Mouse (Mus musculus) heart, embryonic 14.5 days (tissue): ENCODE data around the gene Trpm4. TPM values are rescaled to one million over a fixed set of nuclear protein-coding genes. Genes with fewer than 3 reads are reported as not detected.
"Not testable (repeated sequence)": the region's sequence is repeated elsewhere in the genome, so short reads cannot be mapped to it uniquely, and the experiment has no call there.

Experiments used
- ATAC-seq: fragments of 200-750 bp; cut with Nextera tagmentation; 2 replicates; pipeline ENCODE4 v1.8.0; 2017; ENCODE audit warnings: low read depth, moderate TSS enrichment; ENCODE audit not compliant: insufficient number of reproducible peaks, insufficient read depth, low FRiP score
- H3K27ac ChIP-seq, 2 experiments: fragments of 200-500 bp in 1 of 2; fragments of 300-500 bp in 1 of 2; sonication (generic) in 1 of 2; replicated peaks in 1 of 2; 2 replicates each; pipeline ENCODE4 v1.5.1; 2012 to 2014; ENCODE audit warnings: low read depth in 2 of 2, low read length in 2 of 2, control low read depth in 1 of 2, mild to moderate bottlenecking in 1 of 2, mixed read lengths in 1 of 2; ENCODE audit not compliant: control insufficient read depth in 1 of 2, insufficient read depth in 1 of 2
- H3K27me3 ChIP-seq: fragments of 300-500 bp; sonication (generic); 2 replicates; pipeline ENCODE4 v1.6.1; 2014; ENCODE audit warnings: mild to moderate bottlenecking, low read length, control low read depth; ENCODE audit not compliant: control insufficient read depth, insufficient read depth
- H3K36me3 ChIP-seq: fragments of 300-500 bp; sonication (generic); 2 replicates; pipeline ENCODE4 v1.6.1; 2014; ENCODE audit warnings: mild to moderate bottlenecking, control low read depth, low read length, mixed read lengths; ENCODE audit not compliant: control insufficient read depth, insufficient read depth
- H3K4me1 ChIP-seq, 2 experiments: fragments of 200-500 bp in 1 of 2; fragments of 300-500 bp in 1 of 2; sonication (generic) in 1 of 2; 2 replicates each; pipeline ENCODE4 v1.6.1; 2012 to 2014; ENCODE audit warnings: low read length in 2 of 2, control low read depth in 1 of 2, mixed read lengths in 1 of 2; ENCODE audit not compliant: control insufficient read depth in 2 of 2, insufficient read depth in 2 of 2
- H3K4me2 ChIP-seq: fragments of 300-500 bp; sonication (generic); 2 replicates; pipeline ENCODE4 v1.6.1; 2014; ENCODE audit warnings: mild to moderate bottlenecking, low read length
- H3K4me3 ChIP-seq, 2 experiments: fragments of 200-500 bp in 1 of 2; fragments of 300-500 bp in 1 of 2; sonication (generic) in 1 of 2; 2 replicates each; pipeline ENCODE4 v1.5.1; 2012 to 2014; ENCODE audit warnings: low read length in 2 of 2, mild to moderate bottlenecking in 2 of 2, control low read depth in 1 of 2, low read depth in 1 of 2, moderate library complexity in 1 of 2; ENCODE audit not compliant: control insufficient read depth in 1 of 2, insufficient read depth in 1 of 2
- H3K9ac ChIP-seq: fragments of 300-500 bp; sonication (generic); 2 replicates; pipeline ENCODE4 v1.6.1; 2014; ENCODE audit warnings: mild to moderate bottlenecking, low read length
- H3K9me3 ChIP-seq: fragments of 300-500 bp; sonication (generic); 2 replicates; pipeline ENCODE4 v1.6.1; 2016; ENCODE audit warnings: low read length, control low read depth; ENCODE audit not compliant: control insufficient read depth
- WGBS: fragments of 180-500 bp; shearing (Covaris S2); extraction: QIAGEN DNeasy Blood & Tissue Kit; methylation state at CpG from one replicate; pipeline ENCODE4 v1.1.7; 2014; 5-methylcytosine and 5-hydroxymethylcytosine counted together
- polyA plus RNA-seq: library from polyadenylated mRNA; unstranded; fragments of >200 nt; fragmentation: Nextera tagmentation; extraction: Ambion mirVana; gene quantifications from 2 replicates; pipeline ENCODE4 v1.2.1, GENCODE M21; 2014

Gene Trpm4
- polyA plus RNA-seq, 1 experiment from 2014 or later, result 12.4 TPM

DNA sequence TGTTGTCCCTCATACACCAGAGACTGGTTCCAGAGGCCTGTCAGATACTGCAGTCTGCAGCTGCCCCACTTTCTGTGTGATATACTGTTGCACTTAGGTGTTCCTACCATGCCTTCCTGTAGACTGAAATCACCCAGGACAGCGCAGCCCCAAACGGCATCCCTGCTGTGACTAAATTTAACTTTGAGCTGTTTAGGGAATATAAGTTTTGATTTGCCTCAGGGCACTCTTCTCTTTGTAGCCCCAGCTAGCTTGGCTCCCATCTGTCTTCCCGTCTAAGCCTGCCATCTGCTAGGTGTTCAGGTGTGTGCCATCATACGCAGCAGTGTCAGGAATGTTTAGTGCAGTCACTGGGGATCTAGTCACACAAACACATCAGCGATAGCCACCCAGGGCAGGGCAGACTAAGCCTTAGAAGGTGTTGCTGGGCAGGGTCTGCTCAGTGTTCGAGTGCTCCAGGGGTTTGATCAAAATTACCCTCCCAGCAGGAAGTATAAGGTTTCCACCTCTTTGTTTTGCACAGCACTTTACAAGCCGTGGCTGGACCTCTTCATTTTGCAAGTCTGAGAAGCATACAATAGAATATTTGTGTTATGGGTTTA, 70.5 kb downstream of the Trpm4 start:
- H3K4me2 ChIP-seq, result no peak overlapping the region
- no peak for ATAC-seq
- H3K9ac ChIP-seq, result no peak overlapping the region
- WGBS, result 55% methylated on average over 7 of the region's 7 CpGs
- H3K4me3 ChIP-seq, result no peak overlapping the region
- no peaks in the 10 kb centered on the region for H3K36me3 ChIP-seq
- no peaks in the 10 kb centered on the region for H3K9me3 ChIP-seq
- peak overlapping the region; percentile 74 to 80; a peak in 3 of 4 replicates for H3K27ac ChIP-seq
- peaks cover 25 to 26% of the 10 kb centered on the region in 2 experiments for H3K4me1 ChIP-seq
- no peaks in the 10 kb centered on the region for H3K27me3 ChIP-seq

DNA sequence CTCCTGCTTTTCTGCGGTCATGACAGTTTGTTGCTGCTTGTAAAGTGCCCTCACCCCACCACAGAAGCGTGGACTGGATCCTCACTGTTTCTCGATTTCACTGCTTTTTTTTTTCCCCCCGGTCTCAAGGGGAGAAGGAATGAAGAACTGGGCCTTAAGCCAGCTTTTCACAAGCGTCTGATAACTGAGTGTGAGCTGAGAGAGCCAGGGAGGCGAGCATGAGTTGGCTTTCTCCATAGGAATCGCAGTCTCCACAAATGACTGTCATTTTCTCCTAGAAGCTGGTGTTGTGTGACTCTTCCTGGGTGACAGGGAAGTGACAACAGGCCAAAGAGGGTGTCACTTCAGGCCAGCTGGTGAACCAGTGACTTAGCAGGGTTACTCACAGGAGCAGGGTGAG, 71.3 kb downstream of the Trpm4 start:
- Histone ChIP-seq H3K27ac (peak overlapping the region; percentile 74 to 80), H3K36me3 (no peaks in the 10 kb centered on the region), H3K27me3 (no peaks in the 10 kb centered on the region), H3K9me3 (no peaks in the 10 kb centered on the region), H3K4me1 (peaks cover 25 to 32% of the 10 kb centered on the region in 2 experiments), H3K9ac (no peak overlapping the region), H3K4me3 (no peak overlapping the region), H3K4me2 (0 out of 2 replicates have a peak overlapping the region, but pooled peaks have one; percentile 7)
- 0 out of 2 replicates have a peak, but pooled peaks have one; percentile 11 for ATAC-seq
- WGBS, result 9% methylated on average over 7 of the region's 7 CpGs

DNA sequence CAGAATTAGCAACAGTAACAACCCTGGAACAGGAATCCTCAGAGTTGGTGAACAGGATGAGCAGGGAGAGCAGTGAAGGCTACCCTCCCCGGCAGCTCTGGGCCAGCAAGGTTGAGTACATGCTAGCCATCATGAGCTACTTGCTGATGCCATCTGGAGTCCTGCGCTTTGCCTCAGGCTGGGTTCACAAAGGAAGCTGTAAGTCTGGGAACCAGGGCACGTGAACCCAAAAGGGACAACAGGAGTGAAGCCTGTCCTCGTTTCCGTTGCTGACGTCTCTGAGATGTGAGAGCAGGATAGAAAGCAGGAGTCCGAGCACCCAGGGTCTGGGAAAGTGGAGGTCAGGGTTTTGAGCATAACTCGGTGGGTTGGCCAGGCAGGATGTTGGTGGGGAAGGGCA, 74.3 kb downstream of the Trpm4 start:
- no peak overlapping the region for H3K9ac ChIP-seq
- ATAC-seq, result no peak
- no peaks in the 10 kb centered on the region for H3K9me3 ChIP-seq
- no peaks in the 10 kb centered on the region for H3K27me3 ChIP-seq
- H3K36me3 ChIP-seq, result no peaks in the 10 kb centered on the region
- WGBS, result 81% methylated on average over 8 of the region's 8 CpGs
- H3K4me2 ChIP-seq, result no peak overlapping the region
- H3K4me1 ChIP-seq, result peaks cover 25 to 34% of the 10 kb centered on the region in 2 experiments
- no peak overlapping the region for H3K4me3 ChIP-seq
- H3K27ac ChIP-seq, result no peak overlapping the region

DNA sequence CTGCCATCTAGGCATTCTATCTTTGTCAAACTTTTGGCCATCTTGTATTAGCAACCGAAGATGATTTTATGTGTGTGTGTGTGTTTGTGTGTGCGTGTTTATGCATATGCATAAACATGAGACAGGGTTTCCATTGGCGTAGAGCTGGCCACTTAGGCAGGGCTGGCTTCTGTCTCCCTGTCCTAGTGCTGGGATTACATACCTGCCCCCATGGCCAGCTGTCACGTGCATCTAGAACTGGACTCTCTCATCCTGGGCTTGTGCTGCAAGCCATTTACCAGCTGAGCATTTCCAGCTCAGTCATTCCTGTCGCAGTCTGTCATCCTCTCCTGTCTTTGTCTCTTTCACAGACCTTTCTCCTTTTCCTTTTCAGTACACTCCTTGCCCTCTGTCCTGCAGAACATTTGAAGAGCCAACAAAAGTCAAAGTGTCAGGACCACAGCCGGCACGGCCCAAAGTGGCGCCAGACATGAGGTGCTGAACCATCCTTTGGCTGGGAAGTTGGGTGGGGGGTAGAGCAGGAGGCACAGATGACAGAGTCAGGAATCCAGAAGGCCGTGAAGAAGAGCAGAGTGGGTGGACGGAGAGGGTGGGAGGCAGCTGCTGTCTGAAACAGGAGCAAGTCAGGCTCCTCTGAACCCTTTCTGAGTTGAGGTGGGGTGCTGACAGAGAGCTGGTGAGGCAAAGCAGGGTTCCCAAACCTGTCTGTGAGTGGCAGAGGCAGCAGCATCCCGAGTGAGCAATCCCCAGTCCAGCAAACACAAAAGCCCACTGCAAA, 76.3 kb downstream of the Trpm4 start:
- 36% methylated on average over 11 of the region's 11 CpGs for WGBS
- H3K9ac ChIP-seq, result 0 out of 2 replicates have a peak overlapping the region, but pooled peaks have one; percentile 28

DNA sequence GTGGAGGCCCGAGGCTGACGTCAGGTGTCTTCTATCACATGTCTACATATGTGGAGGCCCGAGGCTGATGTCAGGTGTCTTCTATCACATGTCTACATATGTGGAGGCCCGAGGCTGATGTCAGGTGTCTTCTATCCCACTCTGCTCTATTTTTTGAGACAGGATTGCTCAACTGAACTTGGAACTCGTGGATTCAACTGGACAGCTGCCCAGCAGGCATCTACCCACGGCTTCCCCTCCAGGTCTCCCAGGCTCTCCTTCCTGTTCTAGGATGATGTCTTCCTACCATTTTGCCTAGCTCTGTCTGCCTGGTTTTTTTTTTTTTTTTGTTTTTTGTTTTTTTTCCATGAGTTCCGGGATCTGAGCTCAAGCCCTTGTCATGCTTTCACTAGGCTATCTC, 77.8 kb downstream of the Trpm4 start:
- 57% methylated on average over 4 of the region's 7 CpGs for WGBS
- not testable (repeated sequence) for H3K27ac ChIP-seq, H3K27me3 ChIP-seq, ATAC-seq, H3K4me3 ChIP-seq, H3K4me2 ChIP-seq, H3K9me3 ChIP-seq, H3K9ac ChIP-seq, H3K36me3 ChIP-seq
- peaks cover 2 to 13% of the 10 kb centered on the region in 2 experiments for H3K4me1 ChIP-seq

More for the DNA sequence above, 76.3 kb downstream of the Trpm4 start:
- H3K4me3 ChIP-seq, result no peak overlapping the region
- no peaks in the 10 kb centered on the region for H3K9me3 ChIP-seq
- H3K4me1 ChIP-seq, result peaks cover 15 to 24% of the 10 kb centered on the region in 2 experiments
- no peak overlapping the region for H3K4me2 ChIP-seq
- H3K36me3 ChIP-seq, result no peaks in the 10 kb centered on the region
- no peak overlapping the region for H3K27ac ChIP-seq
- no peak for ATAC-seq
- H3K27me3 ChIP-seq, result no peaks in the 10 kb centered on the region

DNA sequence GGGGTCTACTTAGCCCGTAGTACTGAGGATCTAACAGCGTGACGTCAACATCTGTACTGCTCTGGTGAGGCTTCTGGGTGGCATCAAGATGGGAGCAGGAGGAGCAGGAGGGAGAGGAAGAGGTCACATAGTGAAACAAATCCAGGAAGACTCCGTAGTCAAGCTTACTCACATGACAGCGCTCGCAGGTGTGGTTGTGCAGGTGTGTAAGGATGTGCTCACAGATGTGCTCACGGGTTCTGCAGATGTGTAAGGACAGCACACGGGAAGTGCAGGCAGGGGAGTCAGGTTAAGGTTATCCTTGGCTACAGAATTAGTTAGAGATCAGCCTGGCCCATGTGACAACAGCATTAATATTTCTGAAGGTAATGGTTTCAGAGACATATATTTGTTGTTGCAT, 79.8 kb downstream of the Trpm4 start:
- Histone ChIP-seq H3K9me3 (no peaks in the 10 kb centered on the region), H3K4me1 (peaks cover 0 to 8% of the 10 kb centered on the region in 2 experiments; a peak in 2 of 4 replicates), H3K36me3 (no peaks in the 10 kb centered on the region), H3K4me2 (no peak overlapping the region), H3K4me3 (no peak overlapping the region), H3K27ac (no peak overlapping the region), H3K27me3 (no peaks in the 10 kb centered on the region), H3K9ac (no peak overlapping the region)
- 87% methylated on average over 8 of the region's 8 CpGs for WGBS
- ATAC-seq, result no peak
